Mouse (Mus musculus): ENCODE data around the gene Zfp27.
"Not testable (repeated sequence)": the region's sequence is repeated elsewhere in the genome, so short reads cannot be mapped to it uniquely, and the experiment has no call there.

Gene Zfp27

DNA sequence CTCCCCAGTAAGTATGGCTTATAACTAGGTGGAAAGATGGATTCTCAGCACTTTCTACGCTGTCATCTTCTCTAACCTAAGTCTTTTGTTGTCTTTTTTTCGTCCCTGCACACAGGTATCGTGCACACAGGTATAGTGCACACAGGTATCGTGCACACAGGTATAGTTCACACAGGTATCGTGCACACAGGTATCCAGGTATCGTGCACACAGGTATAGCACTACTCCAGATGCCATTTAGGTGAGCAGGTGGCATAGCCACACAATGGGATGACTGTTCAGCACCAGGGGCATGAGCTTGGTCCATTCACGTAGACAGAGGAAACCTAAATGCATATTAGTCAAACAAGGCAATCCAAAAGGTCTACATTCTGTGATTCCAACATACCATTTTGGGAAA lies 15.9 kb downstream of the Zfp27 start:
- DNase-seq (ENCODE audit: low spot score in 2 of 2), result no peak

DNA sequence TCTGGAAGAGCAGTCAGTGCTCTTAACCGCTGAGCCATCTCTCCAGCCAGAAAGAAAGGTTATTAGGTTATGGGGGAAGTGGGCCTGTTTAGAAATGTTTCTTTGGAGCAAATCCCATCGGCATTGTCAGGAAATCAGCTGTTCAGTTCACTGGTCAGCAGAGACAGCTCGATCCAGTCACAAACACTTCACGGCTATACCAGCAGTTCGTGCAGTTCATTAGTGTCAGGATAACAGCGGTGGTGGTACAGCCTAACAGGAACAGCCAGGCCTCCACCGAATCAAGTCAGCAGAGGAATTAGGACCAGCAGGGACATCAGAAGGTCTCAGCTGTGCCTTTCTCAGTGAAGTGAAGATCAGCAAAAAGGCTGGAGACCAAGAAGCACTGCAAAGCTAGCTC lies 25.5 kb downstream of the Zfp27 start:
- no peak for DNase-seq (ENCODE audit: low spot score in 2 of 2)

DNA sequence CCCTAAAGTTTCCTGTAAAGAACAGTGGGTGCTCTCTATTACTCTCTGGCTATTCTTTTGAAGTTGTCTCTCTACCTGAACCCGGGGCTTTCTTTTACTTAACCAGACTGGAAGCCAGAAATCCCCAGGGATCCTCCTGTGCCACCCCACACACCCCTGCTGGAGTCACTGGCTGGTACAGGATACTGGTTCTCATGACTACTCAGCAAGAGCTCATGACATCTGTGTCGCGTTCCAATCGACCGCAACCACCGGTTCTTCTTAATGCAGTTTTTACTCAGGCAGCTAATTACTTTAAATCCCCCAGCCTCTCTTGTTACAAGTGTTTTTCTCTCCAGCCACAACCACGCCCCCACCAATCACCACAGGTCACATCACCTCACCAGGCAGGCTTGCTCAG lies 26.3 kb downstream of the Zfp27 start:
- DNase-seq (ENCODE audit: low spot score in 2 of 2), result no peak

DNA sequence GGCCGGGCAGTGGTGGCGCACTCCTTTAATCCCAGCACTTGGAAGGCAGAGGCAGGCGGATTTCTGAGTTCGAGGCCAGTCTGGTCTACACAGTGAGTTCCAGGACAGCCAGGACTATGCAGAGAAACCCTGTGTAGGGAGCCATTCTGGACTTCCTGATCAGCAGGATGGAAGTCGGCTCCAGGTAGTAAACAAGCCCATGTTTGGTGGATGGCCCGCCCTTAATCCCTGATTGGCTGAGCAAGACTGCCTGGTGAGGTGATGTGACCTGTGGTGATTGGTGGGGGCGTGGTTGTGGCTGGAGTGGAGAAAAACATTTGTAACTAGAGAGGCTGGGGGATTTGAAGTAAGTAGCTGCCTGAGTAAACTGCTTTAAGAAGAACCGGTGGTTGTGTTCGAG lies 28.8 kb downstream of the Zfp27 start:
- not testable (repeated sequence) for DNase-seq (ENCODE audit: low spot score in 2 of 2)

DNA sequence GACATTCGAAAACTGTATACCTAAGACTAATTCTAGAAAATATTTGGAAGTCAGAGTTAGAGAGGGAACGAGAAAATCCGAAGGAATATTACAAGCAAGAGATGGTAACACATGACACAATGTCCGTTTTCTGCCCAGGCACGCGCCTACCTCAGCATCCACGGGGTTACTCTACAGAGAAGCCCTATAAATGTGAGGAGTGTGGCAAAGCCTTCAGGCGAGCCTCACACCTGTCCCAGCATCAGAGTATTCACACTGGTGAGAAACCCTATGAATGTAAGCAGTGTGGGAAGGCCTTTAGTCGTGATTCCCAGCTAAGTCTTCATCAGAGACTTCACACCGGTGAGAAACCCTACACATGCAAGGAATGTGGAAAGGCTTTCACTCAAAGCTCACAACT lies 32.1 kb downstream of the Zfp27 start:
- DNase-seq (ENCODE audit: low spot score in 2 of 2), result no peak

DNA sequence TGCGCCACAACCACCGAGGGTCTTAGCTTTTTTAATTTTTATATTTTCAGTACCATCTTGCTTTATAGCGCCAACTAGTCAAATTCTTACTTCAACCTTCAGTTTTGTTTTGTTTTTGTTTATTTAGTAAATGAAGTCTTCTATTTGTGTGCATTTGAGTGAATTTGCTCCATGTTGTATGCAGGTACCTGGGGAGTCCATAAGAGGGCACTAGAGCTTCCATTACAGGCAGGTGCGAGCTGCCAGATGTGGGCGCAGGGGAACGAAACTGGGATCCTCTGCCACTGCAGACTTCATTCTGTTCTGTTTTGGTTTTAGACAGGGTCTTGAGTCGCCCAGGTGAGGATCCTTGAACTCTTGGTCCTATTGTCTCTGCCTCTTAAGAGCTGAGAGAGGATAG lies 44.7 kb downstream of the Zfp27 start:
- DNase-seq (ENCODE audit: low spot score in 2 of 2), result no peak

DNA sequence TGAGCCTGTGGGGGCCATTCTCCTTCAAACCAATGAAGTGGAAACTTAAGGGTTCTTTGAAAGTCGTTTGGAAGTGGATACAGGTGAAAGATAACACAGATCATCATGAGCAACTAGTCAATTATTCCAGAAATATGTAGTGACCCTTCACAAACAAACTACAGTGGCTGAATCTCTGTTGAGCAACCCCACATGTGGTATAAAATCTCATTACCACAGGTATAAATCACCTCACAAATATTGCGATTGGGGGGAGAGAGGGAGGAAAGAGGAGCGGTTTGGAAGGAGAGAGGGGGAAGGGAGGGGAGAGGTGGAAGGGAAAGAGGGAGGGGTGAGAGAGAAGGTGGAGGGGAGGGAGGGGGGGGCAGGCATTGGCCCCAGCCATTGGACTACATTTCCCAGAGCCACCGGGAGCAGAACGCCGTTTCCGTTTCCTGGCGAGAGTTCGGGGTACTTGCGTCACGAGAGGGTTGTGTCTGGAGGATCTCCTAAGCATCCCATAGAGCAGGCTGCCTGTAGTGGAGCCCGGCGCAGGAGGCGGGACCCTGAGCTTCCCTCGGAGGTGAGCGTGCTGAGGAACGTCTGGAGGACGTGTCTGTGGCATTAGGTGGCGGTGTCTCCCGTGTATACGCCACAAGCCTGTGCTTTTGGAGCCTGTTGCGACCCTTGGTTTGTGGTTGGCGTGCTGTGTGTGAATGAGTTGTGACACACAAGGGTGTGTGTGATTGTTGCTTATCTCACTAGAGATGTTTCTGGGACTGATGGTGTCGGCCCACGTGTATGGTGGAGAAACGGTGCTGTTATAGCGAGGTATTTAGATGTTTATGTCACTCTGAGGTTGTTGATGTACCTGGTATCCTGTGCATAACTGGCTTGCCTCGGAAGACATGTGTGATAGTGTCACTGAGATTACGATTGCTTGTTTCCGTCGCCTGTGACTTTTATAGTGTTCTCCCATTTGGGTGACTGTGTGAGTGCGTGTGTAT lies 46.5 kb downstream of the Zfp27 start, which contains the start of gene Zfp420:
Gene Zfp420, plus strand, starts transcription at position 448 of the 986 bp plus-strand sequence.
- DNase-seq (ENCODE audit: low spot score in 2 of 2), result peak; percentile 74 to 78

DNA sequence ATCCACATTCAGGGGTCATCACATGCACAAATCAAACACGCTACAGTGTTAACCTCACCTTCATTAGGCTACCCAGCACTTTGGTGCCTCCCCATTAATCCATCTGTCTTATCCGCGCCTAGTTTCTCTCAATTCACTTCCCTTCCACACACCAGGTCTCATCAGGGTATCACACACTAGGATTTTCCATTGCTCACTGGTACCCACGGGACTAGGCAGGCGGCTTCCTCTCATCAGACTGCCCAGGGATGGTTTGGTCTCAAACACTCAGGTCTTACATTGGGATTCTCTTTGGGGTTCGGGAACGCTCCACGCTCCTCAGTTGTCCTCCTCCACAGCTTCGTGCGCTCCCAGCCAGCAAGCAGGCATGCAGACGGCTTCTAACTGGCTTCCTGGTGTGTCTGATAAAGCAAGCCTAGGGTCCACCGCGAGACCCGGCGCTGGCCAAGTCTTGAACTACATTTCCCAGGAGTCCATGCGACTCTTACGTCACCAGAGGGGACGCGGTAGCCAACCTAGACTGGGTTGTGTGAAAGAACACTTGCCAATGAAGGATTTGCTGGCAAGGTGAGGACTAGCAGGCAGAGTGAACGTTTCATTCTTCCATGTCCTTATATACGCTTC lies 53.0 kb downstream of the Zfp27 start, which contains the start of gene Zfp940:
Gene Zfp940, minus strand, starts transcription at position 451 of the 624 bp plus-strand sequence.
- peak; percentile 71 to 82 for DNase-seq (ENCODE audit: low spot score in 2 of 2)

DNA sequence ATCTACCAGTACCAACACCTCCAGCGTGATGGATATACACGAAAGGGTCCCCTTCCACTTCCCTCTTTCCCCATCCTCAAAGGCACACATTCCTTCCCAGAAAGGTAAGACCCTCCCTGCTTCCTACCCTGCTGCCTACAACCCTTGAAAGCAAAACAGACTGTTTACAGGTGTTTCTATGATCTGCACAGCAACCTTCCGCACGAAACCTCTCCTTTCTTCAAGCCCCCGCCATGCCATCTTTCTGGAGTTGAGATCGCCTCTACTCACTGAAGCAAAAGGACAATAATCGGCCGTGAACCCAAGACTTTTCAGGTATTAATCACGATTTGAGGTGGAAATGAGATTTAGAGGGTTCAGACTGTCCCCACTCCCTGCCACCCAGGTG lies 53.5 kb downstream of the Zfp27 start:
- DNase-seq (ENCODE audit: low spot score in 2 of 2), result no peak

DNA sequence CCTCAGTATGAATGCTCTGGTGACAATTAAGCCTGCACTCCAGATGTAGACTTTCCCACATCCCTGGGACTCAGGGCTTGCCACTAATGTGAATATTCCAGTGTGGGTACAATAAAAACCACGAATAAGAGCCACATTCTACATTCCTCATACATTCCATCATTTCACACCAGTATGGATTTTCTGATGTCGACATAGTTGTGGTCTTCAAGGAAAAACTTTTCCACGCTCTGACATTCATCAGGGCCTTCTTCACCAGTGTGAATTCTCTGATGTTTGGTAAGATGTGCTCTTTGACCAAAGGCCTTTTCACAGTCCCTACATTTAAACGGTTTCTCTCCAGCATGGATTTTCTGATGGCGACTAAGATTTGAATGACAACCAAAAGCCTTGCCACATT lies 61.8 kb downstream of the Zfp27 start:
- DNase-seq (ENCODE audit: low spot score in 2 of 2), result no peak
